Mouse (Mus musculus) brain, embryonic 14.5 days (tissue): ENCODE data around the gene Zfp740. TPM values are rescaled to one million over a fixed set of nuclear protein-coding genes. Genes with fewer than 3 reads are reported as not detected.

ENCODE experiments used
- DNase-seq: peaks from one replicate; pipeline ENCODE4 v3.0.0-alpha.2; 2011; ENCODE audit warnings: low read depth
- CTCF ChIP-seq: fragments of 200-500 bp; IDR thresholded peaks from 2 replicates; pipeline ENCODE4 v1.5.1; 2012; ENCODE audit warnings: inconsistent platforms, mild to moderate bottlenecking, moderate library complexity, borderline replicate concordance; ENCODE audit not compliant: insufficient read depth, insufficient read length; ENCODE audit errors: extremely low read depth
- POLR2A ChIP-seq: fragments of 200-500 bp; IDR thresholded peaks from 2 replicates; pipeline ENCODE4 v1.6.1; 2012; ENCODE audit warnings: mild to moderate bottlenecking, inconsistent platforms, borderline replicate concordance; ENCODE audit not compliant: poor library complexity, insufficient read depth, insufficient read length, severe bottlenecking; ENCODE audit errors: extremely low read depth
- polyA plus RNA-seq: library from polyadenylated mRNA; depleted of rRNA; stranded (reverse); fragments of >200 nt; gene quantifications from 2 replicates; pipeline ENCODE4 v1.2.3, GENCODE M21; 2012

Gene Zfp740
- polyA plus RNA-seq, 1 experiment: 91.1 TPM

DNA sequence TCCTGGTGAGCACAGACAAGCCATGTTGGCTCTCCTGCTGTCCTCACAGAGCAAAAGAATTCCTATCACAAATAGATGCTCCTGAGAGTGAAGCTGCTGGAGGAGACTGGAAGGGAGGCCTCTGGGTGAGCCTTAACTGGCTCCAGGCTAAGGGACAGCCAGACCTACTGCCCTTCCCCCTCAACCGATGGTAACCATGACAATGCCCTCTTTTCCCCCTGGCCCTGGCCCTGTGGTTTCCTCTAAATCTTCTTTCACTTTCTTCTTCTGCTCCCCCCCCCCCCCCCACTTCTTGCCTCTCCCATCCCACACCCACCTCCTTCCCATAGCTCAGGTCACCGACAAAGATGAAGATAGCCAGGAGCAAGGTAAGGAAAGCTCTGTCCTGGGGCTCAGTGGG is 30.8 kb downstream of the Zfp740 start:
- DNase-seq: no peak
- no peak for TF ChIP-seq POLR2A

DNA sequence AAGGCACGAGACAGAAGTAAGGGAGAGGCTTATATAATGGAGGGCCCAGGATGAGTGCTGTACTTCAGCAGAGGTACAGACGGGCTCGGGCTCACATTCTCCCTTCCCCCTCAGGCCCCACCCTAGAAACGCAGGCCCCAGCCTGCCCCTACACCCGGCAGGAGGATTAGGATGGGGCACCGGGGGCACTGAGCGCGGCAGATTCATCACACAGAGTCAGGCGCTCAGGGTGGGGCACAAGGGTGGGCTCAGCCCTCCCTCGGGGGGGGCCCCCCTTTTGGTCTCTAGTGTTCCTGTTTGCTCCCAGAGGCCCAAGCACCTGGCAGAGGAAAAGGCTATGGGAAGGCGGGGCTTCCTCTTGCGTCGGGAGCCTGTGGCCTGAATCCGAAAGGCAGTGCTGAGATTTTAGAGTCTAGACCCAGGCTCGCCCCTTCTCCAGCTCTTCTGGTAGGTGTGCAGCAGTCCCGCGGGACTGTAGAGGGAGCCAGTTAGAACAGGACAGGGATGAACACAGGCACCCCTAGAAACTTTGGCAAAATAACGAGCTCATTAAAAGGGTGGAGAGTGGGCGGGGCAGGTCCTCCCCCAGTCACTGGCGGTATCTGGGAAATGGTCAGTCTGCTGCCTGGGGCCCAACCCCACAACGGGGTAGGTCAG is 32.5 kb downstream of the Zfp740 start:
- no peak for DNase-seq
- TF ChIP-seq POLR2A (no peak), CTCF (no peak)

DNA sequence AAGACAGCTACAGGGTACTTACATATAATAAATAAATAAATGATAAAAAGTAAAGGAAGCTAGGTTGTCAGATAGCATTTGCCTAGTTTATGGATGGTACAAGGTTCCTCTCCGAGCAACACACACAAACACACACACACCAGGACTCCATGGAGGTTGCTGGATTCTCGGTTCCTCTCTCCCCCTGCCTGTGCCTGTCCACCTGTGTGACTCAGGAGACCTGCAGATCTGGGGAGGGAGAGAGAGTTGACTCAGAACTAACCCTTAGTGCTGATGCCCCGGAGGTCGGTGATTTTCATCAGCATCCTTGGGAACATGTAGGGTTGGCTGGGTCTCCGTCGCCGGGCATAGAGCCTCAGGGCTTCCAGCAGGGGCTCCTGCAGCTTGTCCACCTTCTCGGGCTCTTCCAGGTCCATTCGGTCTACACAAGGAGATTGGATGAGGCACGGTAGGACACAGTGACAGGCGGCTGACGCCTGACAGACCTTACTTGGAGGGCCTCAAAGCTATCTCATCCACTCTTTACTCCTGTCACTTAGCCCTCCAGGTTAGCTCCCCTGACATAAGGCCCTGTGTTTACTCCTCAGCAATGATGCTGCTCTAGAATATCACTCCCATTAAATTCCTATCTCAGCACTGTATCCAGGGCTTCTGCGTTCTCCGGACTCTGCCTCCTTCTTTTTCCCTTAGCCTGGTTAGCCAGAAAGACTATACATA is 35.7 kb downstream of the Zfp740 start:
- DNase-seq: no peak
- TF ChIP-seq CTCF (no peak), POLR2A (no peak)

DNA sequence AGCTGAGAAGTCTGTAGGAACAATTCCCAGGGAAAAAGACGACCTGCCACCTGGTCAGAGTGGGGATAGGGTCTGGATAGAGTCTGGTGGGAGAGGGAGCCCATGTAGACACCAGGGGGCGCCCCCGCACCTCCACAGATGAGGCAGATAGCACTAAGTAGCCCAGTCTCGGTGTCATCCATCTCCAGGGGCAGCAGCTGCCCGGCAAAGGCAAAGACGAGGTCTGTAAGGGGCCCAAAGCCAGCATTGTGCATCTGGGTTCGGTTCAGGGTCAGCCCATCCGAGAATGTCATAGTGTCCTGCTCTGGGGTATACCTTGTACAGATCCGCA is 36.2 kb downstream of the Zfp740 start:
- DNase-seq: peak; percentile 83
- TF ChIP-seq POLR2A: no peak
- peak; percentile 89 for TF ChIP-seq CTCF

DNA sequence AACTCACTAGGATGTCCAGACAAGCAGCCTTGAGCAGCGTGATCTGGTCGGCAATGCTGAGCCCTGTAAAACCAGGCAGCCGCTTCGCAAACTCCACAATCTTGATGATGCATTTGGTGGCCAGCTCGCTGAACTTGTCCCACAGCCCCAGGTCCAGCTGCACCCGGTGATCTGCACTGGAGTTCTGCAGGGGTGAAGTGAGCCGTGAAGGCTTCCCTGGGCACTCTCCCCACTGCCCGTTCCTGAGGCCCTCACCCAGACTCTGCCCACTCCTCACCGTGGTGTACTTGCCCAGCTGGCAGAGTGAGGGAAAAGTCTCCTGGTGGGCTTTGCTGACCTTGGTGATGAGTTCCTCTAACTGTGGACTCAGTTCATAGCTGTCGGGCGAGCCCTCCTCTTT is 36.8 kb downstream of the Zfp740 start:
- no peak for DNase-seq
- TF ChIP-seq CTCF (no peak), POLR2A (no peak)

DNA sequence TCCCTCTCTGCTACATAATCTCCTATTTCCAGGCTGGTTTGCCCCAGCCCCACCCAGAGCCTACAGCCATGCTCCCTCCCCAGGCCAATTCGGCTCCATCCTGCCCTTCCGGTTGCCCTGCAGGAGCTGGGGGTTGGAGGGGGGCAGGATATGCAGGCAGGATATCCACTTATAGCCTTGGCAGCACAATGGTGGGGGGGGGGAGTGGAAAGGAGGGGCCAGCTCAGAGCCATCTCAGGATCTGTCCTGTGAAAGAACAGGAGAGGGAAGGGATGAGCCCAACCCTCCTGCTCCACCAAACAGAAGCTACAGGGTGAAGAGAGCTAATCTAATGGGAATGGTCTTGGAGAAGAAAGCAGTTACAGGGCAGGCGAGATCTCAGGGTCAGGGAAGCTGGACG is 37.6 kb downstream of the Zfp740 start:
- no peak for DNase-seq
- no peak for TF ChIP-seq CTCF
- no peak for TF ChIP-seq POLR2A

DNA sequence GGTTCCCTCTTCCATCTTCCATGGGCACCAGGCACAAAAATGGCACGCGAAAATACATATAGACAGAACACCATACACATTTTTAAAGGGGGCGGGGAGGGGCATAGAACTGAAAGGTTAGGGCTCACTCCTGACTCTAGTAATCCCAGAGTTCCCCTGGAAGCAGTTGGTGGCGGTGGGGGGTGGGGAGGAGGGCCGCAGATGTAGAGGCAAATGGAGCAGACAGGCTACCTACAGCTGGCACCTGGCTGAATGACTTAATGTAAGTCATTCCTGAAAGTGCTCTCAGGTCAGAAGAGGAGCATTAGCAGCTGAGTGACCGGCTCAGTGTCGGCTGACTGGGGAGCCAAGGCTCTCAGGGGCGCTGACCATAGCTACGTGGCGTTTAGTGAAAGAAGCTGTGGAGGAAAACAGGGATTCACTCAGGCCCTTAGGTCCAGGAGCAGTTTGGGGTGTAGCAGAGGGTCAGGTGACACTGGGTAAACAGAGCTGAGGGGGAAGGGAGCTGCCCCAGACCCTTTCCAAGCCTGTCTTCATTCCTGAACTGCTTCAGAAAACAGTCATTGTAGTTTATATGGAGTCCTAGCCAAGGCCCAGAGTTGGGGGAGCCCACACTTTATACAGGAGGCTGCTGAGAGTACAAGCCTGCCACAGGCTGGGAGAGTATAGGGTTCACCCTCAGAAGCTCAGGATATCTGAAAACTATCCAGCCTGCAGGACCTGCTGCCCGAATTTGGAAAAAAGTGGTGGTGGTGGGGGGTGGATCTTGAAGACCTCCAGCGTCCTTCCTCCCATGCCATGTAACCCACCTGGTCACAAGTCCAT is 39.6 kb downstream of the Zfp740 start:
- TF ChIP-seq CTCF: no peak
- no peak for TF ChIP-seq POLR2A
- DNase-seq: no peak

DNA sequence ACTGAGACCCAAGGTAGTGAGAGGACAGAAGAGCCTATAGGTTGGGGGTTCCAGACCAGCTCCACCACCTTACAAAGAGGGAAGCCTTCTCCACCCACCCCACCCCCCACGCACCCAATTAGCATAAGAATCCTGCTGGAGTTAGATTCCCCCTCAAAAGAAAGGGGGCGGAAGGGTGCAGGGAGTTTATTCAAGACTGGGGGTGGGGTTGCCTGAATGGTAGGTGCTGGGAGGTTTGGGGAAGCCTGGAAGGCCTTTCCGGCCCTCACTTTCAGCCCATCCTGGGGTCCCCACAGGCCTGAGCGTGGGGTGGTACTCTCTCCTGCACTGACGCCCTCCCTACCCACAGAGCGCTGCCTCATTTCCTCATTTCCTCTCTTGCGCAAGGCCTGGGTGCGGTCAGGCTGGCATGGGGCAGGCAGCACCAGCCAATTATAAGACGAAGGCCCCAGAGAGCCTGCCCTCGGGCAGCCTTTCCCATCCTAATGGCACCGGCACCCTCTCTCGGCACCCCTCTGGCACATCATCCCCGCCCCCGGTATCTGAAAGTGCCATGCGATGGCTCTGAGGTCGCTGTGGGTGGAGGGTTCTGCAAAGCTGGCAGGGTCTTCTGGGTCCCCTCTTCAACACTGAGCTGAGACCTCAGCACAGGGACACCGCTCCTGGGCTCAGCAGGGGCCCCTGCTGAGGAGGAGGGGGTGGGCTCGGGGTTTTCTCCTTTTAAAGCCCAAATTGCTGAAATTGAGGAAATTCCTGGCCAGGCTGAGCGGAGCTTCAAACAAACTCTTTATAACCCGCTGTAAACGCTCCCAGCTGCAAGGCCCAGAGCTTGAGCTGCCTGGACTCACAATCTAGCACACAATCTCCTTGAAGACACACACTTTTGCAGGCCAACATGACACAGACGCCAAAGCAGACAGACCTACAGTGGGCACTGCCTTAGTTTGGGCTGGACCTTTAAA is 40.5 kb downstream of the Zfp740 start:
- no peak for DNase-seq

DNA sequence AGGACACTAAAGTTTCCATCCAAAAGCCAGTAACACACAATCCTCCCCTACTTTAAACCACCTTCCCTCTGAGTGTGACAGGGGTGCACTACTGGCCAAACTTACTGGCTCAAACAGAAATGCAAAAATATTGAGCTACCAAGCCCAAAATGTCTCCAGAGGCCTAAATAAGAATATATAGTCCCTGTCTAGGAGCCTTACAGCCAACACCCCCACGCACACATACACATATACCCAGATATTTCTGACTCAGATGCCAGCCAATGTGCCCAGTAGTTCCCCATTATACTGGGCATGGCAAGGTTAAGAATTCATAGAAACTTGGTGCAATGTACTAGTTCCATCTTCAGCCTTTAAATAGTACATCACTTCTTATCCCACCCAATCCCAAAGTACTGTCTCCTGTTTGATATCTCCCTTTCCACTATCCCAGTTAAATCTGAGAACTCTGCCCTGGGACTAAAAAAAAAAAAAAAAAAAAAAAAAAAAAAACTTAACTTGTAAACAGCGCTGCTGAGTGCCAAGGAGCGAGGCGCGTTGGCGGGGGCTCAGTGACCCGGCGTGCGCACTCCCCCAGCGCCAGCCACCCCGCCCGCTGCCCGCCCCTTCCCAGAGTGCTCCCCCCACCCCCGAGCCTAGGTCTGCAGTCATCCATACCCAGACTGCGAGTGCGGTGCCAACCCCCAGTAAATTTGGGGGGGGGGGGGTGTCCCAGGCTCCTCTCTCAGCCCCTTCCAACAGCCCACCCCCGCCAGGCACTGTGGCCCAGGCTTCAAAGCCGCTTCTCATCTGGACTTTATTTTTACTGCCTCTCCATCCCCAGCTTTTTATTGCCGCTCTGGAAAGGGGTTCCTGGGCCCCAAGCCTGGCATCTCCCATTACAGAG is 41.5 kb downstream of the Zfp740 start:
- no peak for DNase-seq
- TF ChIP-seq POLR2A (no peak), CTCF (no peak)

More for the DNA sequence above, 40.5 kb downstream of the Zfp740 start:
- TF ChIP-seq POLR2A (no peak), CTCF (no peak)

DNA sequence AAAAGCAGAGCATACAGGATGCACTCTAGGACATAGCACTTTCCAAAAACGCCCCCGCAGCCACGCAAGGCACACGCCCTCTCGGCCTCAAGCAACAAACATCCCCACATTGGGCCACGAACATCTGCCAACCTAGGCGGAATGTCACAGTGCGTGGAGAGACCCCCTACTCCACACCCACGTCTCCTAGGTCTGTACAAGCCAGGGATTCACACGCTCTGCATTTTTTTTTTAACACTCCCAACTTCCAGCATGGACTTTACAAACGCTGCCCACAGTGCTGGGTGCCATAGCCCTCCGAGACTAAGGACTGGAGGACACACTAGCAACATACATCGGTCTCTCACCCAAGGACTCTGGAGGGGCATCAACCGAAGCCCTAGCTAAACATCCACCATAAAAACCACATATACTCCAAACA is 42.4 kb downstream of the Zfp740 start:
- no peak for TF ChIP-seq POLR2A
- no peak for TF ChIP-seq CTCF
- DNase-seq: no peak
